Mouse (Mus musculus) spleen, postnatal 4 days (tissue): Measurements from ENCODE around the gene Gm13279.
A peak's percentile ranks its signal among the peaks of the same experiment; 100 is the strongest.
"Not testable (repeated sequence)": the region's sequence is repeated elsewhere in the genome, so short reads cannot be mapped to it uniquely, and the experiment has no call there.

Experiments used
- DNase-seq, 2 experiments: peaks; one replicate each; pipeline ENCODE4 v3.0.0; 2022; ENCODE audit warnings: low spot score in 2 of 2

The Gm13279 gene

GRCm38 (mm10) chr4:88797097-88797496 lies at the start of gene Gm13279:
Gene Gm13279, plus strand, starts transcription at chr4:88797397.
- not testable (repeated sequence) for DNase-seq

GRCm38 (mm10) chr4:88749926-88750325 lies 47.3 kb upstream of the Gm13279 start:
- no peak for DNase-seq

- DNase-seq: peak; percentile 74 to 92
Measured at GRCm38 (mm10) chr4:88754818-88755340, 42.3 kb upstream of the Gm13279 start, which contains the start of gene Gm13271. Gene Gm13271, plus strand, starts transcription at chr4:88754868.

GRCm38 (mm10) chr4:88756581-88757513 lies 40.4 kb upstream of the Gm13279 start:
- DNase-seq: peak in 1 of 2 experiments; percentile 64

GRCm38 (mm10) chr4:88757628-88758031 lies 39.6 kb upstream of the Gm13279 start:
- peak; percentile 82 to 95 for DNase-seq

- DNase-seq: not testable (repeated sequence)
Measured at GRCm38 (mm10) chr4:88758751-88759150, 38.4 kb upstream of the Gm13279 start.

- peak; percentile 35 to 82 for DNase-seq
Measured at GRCm38 (mm10) chr4:88759610-88760268, 37.5 kb upstream of the Gm13279 start, which contains the start of gene Gm13283. Gene Gm13283, plus strand, starts transcription at chr4:88760119.

GRCm38 (mm10) chr4:88760431-88760830 lies 36.8 kb upstream of the Gm13279 start:
- peak; percentile 64 to 72 for DNase-seq

- peak; percentile 78 to 93 for DNase-seq
Measured at GRCm38 (mm10) chr4:88761776-88762175, 35.4 kb upstream of the Gm13279 start.

- peak in 1 of 2 experiments; percentile 69 for DNase-seq
Measured at GRCm38 (mm10) chr4:88762341-88762740, 34.9 kb upstream of the Gm13279 start.

- DNase-seq: not testable (repeated sequence)
Measured at GRCm38 (mm10) chr4:88763384-88764018, 33.7 kb upstream of the Gm13279 start.

- not testable (repeated sequence) for DNase-seq
Measured at GRCm38 (mm10) chr4:88773534-88773933, 23.7 kb upstream of the Gm13279 start, which contains the start of gene Gm13290. Gene Gm13290, plus strand, starts transcription at chr4:88773834.

- DNase-seq: not testable (repeated sequence)
Measured at GRCm38 (mm10) chr4:88776622-88777021, 20.6 kb upstream of the Gm13279 start, which contains the start of gene Gm13289. Gene Gm13289, plus strand, starts transcription at chr4:88776922.

- DNase-seq: not testable (repeated sequence)
Measured at GRCm38 (mm10) chr4:88779550-88779949, 17.6 kb upstream of the Gm13279 start, which contains the start of gene Gm13272. Gene Gm13272, plus strand, starts transcription at chr4:88779850.

GRCm38 (mm10) chr4:88780320-88780719 lies 16.9 kb upstream of the Gm13279 start:
- peak in 1 of 2 experiments; percentile 62 for DNase-seq

GRCm38 (mm10) chr4:88781831-88782230 lies 15.4 kb upstream of the Gm13279 start, which contains the start of gene Ifnz:
Gene Ifnz, plus strand, starts transcription at chr4:88782131.
- DNase-seq: not testable (repeated sequence)

GRCm38 (mm10) chr4:88782335-88782734 lies 14.9 kb upstream of the Gm13279 start:
- not testable (repeated sequence) for DNase-seq

- DNase-seq: not testable (repeated sequence)
Measured at GRCm38 (mm10) chr4:88785409-88785808, 11.8 kb upstream of the Gm13279 start, which contains the start of gene Gm13276. Gene Gm13276, plus strand, starts transcription at chr4:88785709.

- DNase-seq: peak; percentile 61 to 76
Measured at GRCm38 (mm10) chr4:88788402-88788801, 8.8 kb upstream of the Gm13279 start, which contains the start of gene Gm13277. Gene Gm13277, plus strand, starts transcription at chr4:88788632.

- not testable (repeated sequence) for DNase-seq
Measured at GRCm38 (mm10) chr4:88791250-88791649, 5.9 kb upstream of the Gm13279 start, which contains the start of gene Gm13278. Gene Gm13278, plus strand, starts transcription at chr4:88791550.
